Mouse (Mus musculus): ENCODE measurements around the gene Shank3.
A peak's percentile ranks its signal among the peaks of the same experiment; 100 is the strongest.

The Shank3 gene

GRCm38 (mm10) chr15:89525464-89525863, 26.0 kb downstream of the Shank3 start:
- no peak for DNase-seq (ENCODE audit: low spot score)

- no peak for DNase-seq (ENCODE audit: low spot score)
Observed at GRCm38 (mm10) chr15:89525896-89526295, 26.5 kb downstream of the Shank3 start.

GRCm38 (mm10) chr15:89526776-89527325, 27.4 kb downstream of the Shank3 start:
- DNase-seq (ENCODE audit: low spot score): no peak

GRCm38 (mm10) chr15:89527466-89527865, 28.0 kb downstream of the Shank3 start:
- no peak for DNase-seq (ENCODE audit: low spot score)

- DNase-seq (ENCODE audit: low spot score): no peak
Observed at GRCm38 (mm10) chr15:89528201-89528850, 28.9 kb downstream of the Shank3 start.

GRCm38 (mm10) chr15:89528923-89529322, 29.5 kb downstream of the Shank3 start:
- DNase-seq (ENCODE audit: low spot score): no peak

- DNase-seq (ENCODE audit: low spot score): peak; percentile 44
Observed at GRCm38 (mm10) chr15:89530336-89530735, 30.9 kb downstream of the Shank3 start.

GRCm38 (mm10) chr15:89531399-89531798, 32.0 kb downstream of the Shank3 start:
- DNase-seq (ENCODE audit: low spot score): no peak

GRCm38 (mm10) chr15:89532026-89532923, 32.9 kb downstream of the Shank3 start:
- DNase-seq (ENCODE audit: low spot score): no peak

- DNase-seq (ENCODE audit: low spot score): no peak
Observed at GRCm38 (mm10) chr15:89532924-89533842, 33.8 kb downstream of the Shank3 start.

GRCm38 (mm10) chr15:89533843-89534207, 34.4 kb downstream of the Shank3 start:
- no peak for DNase-seq (ENCODE audit: low spot score)

- DNase-seq (ENCODE audit: low spot score): no peak
Observed at GRCm38 (mm10) chr15:89544171-89544570, 44.7 kb downstream of the Shank3 start.

GRCm38 (mm10) chr15:89547321-89547720, 47.9 kb downstream of the Shank3 start:
- no peak for DNase-seq (ENCODE audit: low spot score)

- DNase-seq (ENCODE audit: low spot score): peak; percentile 38
Observed at GRCm38 (mm10) chr15:89547824-89548601, 48.6 kb downstream of the Shank3 start.

GRCm38 (mm10) chr15:89548837-89549236, 49.4 kb downstream of the Shank3 start:
- DNase-seq (ENCODE audit: low spot score): peak; percentile 22

GRCm38 (mm10) chr15:89550506-89550905, 51.1 kb downstream of the Shank3 start:
- no peak for DNase-seq (ENCODE audit: low spot score)

GRCm38 (mm10) chr15:89551733-89552132, 52.3 kb downstream of the Shank3 start:
- no peak for DNase-seq (ENCODE audit: low spot score)

GRCm38 (mm10) chr15:89555591-89555990, 56.2 kb downstream of the Shank3 start:
- no peak for DNase-seq (ENCODE audit: low spot score)

- no peak for DNase-seq (ENCODE audit: low spot score)
Observed at GRCm38 (mm10) chr15:89556401-89557178, 57.2 kb downstream of the Shank3 start.

Measured in testis, postnatal 14 days (tissue).